Mouse (Mus musculus): ENCODE measurements around the gene Lypd5. TPM values are rescaled to one million over a fixed set of nuclear protein-coding genes. Genes with fewer than 3 reads are reported as not detected.
A peak's percentile ranks its signal among the peaks of the same experiment; 100 is the strongest.

The Lypd5 gene
- polyA plus RNA-seq, 1 experiment from 2014 or later, result 4.9 TPM

DNA sequence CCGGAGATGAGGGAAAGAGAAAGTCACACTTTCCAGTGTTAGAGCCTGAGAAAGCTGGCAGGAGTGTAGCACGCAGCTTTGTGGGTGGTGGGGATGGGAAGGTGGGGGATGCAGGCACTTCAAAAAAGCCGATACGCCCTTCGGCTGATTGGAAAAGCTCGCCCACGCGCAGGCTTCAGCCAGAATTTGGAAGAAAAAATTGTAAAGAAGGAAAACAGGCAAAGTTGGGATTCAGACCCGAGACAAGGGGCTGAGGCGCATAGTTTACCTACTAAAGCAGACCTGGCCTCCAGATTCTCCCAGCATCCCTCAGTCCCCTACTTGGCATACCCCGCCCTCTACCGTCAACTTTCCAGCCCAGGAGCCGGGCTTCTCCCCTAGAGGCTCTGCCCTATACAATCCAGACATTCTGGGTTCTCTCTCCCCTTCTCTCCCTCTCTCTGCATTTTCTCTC, 23.3 kb upstream of the Lypd5 start:
- Histone ChIP-seq H3K4me1 (ENCODE audit: control insufficient read depth, insufficient read depth, low read length) (0 out of 2 replicates have a peak, but pooled peaks cover 8% of the 10 kb centered on the region), H3K27me3 (replicated peaks; ENCODE audit: control insufficient read depth, insufficient read depth, low read length) (no peaks in the 10 kb centered on the region), H3K9me3 (ENCODE audit: control insufficient read depth, low read length) (peaks cover 12% of the 10 kb centered on the region), H3K4me3 (ENCODE audit: low read depth, low read length) (peak overlapping the region; percentile 31), H3K27ac (replicated peaks; ENCODE audit: low read depth, low read length) (peak overlapping the region; percentile 55), H3K9ac (ENCODE audit: low read depth, low read length) (peak overlapping the region; percentile 59), H3K4me2 (ENCODE audit: low read depth, low read length) (peak overlapping the region; percentile 61), H3K36me3 (ENCODE audit: control insufficient read depth, insufficient read depth, low read length) (no peaks in the 10 kb centered on the region)
- WGBS, result 5% methylated on average over 12 of the region's 13 CpGs
- peak; percentile 66 for DNase-seq (ENCODE audit: low spot score)
- peak; percentile 71; the same call in 1 of the 2 replicates for ATAC-seq (ENCODE audit: low read depth)

DNA sequence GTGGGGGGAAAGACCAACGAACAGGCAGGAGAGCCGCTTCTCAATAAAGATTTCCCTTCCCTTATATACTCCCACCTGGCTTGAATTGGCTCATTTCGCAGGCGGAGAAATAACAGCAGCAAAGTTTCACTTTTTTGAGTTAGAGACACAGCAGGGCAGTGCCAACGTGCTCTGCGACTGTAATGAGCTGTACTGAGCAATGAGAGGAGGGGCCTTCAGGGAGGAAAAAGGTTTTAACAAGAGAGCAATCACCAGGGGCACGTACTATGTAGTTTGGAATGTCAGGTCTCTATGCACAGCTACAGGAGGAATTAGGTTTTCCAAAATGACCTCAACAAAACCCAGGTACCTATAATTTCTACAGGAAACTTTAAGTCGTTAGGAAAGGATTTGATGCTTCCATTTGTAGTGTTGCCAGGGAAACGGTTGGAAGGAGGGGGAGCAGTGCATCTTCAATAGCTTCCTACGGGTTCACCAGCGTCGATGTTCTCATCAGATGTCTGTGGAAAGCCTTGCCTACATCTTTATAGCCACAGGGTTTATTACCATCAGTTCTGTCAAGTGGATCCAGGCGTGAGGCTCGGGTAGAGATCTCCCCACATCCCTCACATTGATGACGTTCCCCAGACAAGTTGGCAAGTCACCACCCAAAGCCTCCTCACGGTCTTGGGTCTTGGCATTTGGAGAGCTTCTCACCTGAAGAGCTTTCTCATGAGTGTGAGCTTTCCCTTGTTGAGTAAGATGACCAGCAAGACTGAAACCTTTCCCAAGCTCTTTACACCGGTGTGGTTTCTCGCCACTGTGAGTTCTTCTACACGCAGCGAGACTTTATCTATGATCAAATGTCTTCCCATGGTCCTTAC, 22.5 kb upstream of the Lypd5 start:
- Histone ChIP-seq H3K4me2 (ENCODE audit: low read depth, low read length) (peak overlapping the region; percentile 61), H3K4me1 (ENCODE audit: control insufficient read depth, insufficient read depth, low read length) (0 out of 2 replicates have a peak, but pooled peaks cover 8% of the 10 kb centered on the region), H3K36me3 (ENCODE audit: control insufficient read depth, insufficient read depth, low read length) (no peaks in the 10 kb centered on the region), H3K27ac (replicated peaks; ENCODE audit: low read depth, low read length) (peak overlapping the region; percentile 55; the same call in 1 of the 2 replicates), H3K4me3 (ENCODE audit: low read depth, low read length) (peak overlapping the region; percentile 31), H3K27me3 (replicated peaks; ENCODE audit: control insufficient read depth, insufficient read depth, low read length) (no peaks in the 10 kb centered on the region), H3K9me3 (ENCODE audit: control insufficient read depth, low read length) (peaks cover 12% of the 10 kb centered on the region), H3K9ac (ENCODE audit: low read depth, low read length) (peak overlapping the region; percentile 59)
- WGBS, result 45% methylated on average over 20 of the region's 20 CpGs
- DNase-seq (ENCODE audit: low spot score) (no peak), ATAC-seq (ENCODE audit: low read depth) (no peak)

DNA sequence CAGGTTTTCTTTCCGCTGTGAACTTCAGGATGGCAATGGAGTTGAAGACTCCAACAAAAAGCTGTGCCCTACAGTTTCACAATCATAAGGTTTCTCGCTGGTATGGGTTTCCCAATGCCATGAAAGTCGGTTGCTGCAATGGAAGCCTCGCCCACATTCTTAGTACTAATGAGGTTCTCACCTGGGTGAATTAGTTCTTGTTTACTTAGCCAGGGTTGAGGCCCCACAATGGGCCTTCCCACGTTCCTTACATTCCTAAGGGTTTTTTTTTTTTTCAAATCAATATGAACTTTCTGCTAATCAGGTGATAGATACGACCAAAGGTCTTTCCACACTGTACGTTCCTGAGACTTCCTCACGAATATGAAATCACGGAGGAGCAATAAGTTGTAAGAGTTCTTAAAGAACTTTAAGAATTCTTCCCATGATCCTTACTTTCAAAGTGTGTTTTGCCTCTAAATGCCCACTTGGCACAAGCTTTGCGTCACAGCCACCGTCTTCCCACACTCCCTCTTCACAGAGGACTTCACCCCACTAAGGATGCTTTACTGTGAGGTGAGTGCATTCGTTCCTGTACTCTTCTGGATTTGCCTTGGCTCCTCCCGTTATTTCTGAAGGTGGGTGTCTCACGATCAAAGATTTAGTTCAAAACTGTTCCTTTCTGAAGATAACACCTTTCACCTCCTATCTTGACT, 21.6 kb upstream of the Lypd5 start:
- no peak overlapping the region for H3K4me2 ChIP-seq (ENCODE audit: low read depth, low read length)
- no peak overlapping the region for H3K9ac ChIP-seq (ENCODE audit: low read depth, low read length)
- 86% methylated on average over 14 of the region's 14 CpGs for WGBS
- no peaks in the 10 kb centered on the region for H3K36me3 ChIP-seq (ENCODE audit: control insufficient read depth, insufficient read depth, low read length)
- DNase-seq (ENCODE audit: low spot score) (no peak), ATAC-seq (ENCODE audit: low read depth) (no peak)
- H3K4me3 ChIP-seq (ENCODE audit: low read depth, low read length), result no peak overlapping the region
- H3K27ac ChIP-seq (replicated peaks; ENCODE audit: low read depth, low read length), result no peak overlapping the region
- H3K9me3 ChIP-seq (ENCODE audit: control insufficient read depth, low read length), result peaks cover 12% of the 10 kb centered on the region
- H3K4me1 ChIP-seq (ENCODE audit: control insufficient read depth, insufficient read depth, low read length), result 0 out of 2 replicates have a peak, but pooled peaks cover 8% of the 10 kb centered on the region
- H3K27me3 ChIP-seq (replicated peaks; ENCODE audit: control insufficient read depth, insufficient read depth, low read length), result no peaks in the 10 kb centered on the region

DNA sequence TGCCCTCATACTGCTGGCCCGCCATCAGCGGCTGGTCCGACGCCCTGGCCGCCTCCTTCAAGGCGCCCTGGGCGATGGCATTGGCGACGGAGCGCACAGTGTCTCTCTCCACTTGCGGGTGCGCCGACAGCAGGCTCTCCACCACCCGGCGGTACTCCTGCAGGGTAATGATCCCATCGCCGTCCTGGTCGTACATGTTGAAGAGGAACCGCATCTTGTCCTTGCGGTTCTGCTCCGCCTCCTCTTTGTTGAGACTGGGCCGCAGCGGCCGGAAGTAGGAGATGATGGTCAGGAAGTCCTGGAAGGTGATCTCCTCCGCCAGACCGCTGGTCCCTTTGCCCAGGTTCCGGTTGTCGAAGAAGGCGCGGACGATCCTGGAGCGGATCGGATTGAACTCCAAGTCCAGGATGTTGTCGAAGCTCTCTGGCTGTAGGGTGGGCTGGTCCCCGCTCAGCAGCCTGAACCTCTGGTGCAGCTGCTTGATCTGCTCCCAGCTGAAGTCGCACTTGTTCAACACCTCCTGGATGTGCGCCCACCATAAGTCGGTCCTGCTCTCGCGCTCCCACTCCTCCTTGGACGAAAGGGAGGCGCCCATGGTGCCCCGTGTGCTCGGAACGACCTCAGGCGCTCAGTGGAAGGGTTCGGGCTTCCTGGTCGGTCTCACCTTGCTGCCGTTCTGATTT, 15.6 kb upstream of the Lypd5 start, which contains the start of gene Tescl:
TSS of gene Tescl (minus strand) at position 633 of the 683 bp plus-strand sequence.
- DNase-seq (ENCODE audit: low spot score) (no peak), ATAC-seq (ENCODE audit: low read depth) (no peak)
- Histone ChIP-seq H3K4me1 (ENCODE audit: control insufficient read depth, insufficient read depth, low read length) (no peaks in the 10 kb centered on the region), H3K9ac (ENCODE audit: low read depth, low read length) (no peak within 1 kb of the TSS), H3K27me3 (replicated peaks; ENCODE audit: control insufficient read depth, insufficient read depth, low read length) (peaks cover 20% of the 10 kb centered on the region), H3K9me3 (ENCODE audit: control insufficient read depth, low read length) (no peaks in the 10 kb centered on the region; the same call in 1 of the 2 replicates), H3K4me3 (ENCODE audit: low read depth, low read length) (peak within 1 kb of the TSS; percentile 11; the same call in 1 of the 2 replicates), H3K27ac (replicated peaks; ENCODE audit: low read depth, low read length) (no peak within 1 kb of the TSS), H3K36me3 (ENCODE audit: control insufficient read depth, insufficient read depth, low read length) (no peaks in the 10 kb centered on the region), H3K4me2 (ENCODE audit: low read depth, low read length) (peak within 1 kb of the TSS; percentile 2; the same call in 1 of the 2 replicates)
- 50% methylated on average over 42 of the region's 49 CpGs for WGBS

DNA sequence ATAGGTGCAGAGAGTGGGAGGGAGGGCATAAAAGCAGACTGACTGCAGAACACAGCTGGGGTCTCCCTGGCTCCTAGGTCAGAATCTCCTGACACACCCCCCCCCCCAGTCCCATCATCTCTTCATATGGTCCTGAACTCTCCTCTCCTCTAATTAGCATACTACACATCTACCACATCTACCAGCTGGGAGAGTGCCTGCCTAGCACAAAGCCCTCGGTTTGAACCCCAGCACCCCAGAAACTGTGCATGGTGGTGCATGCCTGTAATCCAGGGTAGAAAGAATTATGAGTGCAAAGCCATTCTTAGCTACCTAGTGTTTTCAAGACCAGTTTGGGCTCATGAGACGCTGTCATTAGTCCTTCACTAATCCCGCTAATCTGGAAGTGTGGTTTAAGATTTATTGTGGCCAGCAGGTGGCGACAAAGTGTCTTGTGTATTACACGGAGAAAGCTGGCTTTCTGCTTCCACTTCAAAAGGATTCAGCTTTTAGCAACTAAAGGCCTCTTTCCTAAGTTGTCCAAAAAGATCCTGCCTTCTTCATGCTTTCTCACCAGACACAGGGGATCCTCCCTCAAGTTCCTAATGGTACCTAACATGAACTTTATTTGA, 13.2 kb upstream of the Lypd5 start:
- peaks cover 20% of the 10 kb centered on the region for H3K27me3 ChIP-seq (replicated peaks; ENCODE audit: control insufficient read depth, insufficient read depth, low read length)
- H3K4me3 ChIP-seq (ENCODE audit: low read depth, low read length), result no peak overlapping the region
- H3K27ac ChIP-seq (replicated peaks; ENCODE audit: low read depth, low read length), result no peak overlapping the region
- H3K4me1 ChIP-seq (ENCODE audit: control insufficient read depth, insufficient read depth, low read length), result no peaks in the 10 kb centered on the region
- no peak overlapping the region for H3K9ac ChIP-seq (ENCODE audit: low read depth, low read length)
- H3K36me3 ChIP-seq (ENCODE audit: control insufficient read depth, insufficient read depth, low read length), result no peaks in the 10 kb centered on the region
- 12% methylated on average over 5 of the region's 5 CpGs for WGBS
- no peaks in the 10 kb centered on the region; the same call in 1 of the 2 replicates for H3K9me3 ChIP-seq (ENCODE audit: control insufficient read depth, low read length)
- peak; percentile 84 for DNase-seq (ENCODE audit: low spot score)
- no peak for ATAC-seq (ENCODE audit: low read depth)
- no peak overlapping the region for H3K4me2 ChIP-seq (ENCODE audit: low read depth, low read length)

DNA sequence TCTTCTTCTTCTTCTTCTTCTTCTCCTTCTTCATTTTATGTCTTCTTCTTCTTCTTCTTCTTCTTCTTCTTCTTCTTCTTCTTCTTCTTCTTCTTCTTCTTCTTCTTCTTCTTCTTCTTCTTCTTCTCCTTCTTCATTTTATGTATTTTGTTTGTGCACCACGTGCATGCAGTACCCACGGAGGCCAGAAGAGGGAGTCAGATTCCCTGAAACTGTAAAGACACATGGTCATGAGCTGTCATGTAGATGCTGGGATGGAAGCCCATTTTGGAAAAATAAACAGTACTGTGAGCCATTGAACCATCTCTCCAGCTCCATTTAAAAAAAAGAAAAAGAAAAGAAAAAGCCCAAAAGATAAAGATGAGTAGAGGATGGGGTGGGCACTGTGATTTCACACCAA, 10.8 kb upstream of the Lypd5 start:
- no peak for ATAC-seq (ENCODE audit: low read depth)
- no peak overlapping the region for H3K4me3 ChIP-seq (ENCODE audit: low read depth, low read length)
- 45% methylated on average over 2 of the region's 2 CpGs for WGBS
- H3K27ac ChIP-seq (replicated peaks; ENCODE audit: low read depth, low read length), result no peak overlapping the region
- H3K9me3 ChIP-seq (ENCODE audit: control insufficient read depth, low read length), result no peaks in the 10 kb centered on the region
- H3K27me3 ChIP-seq (replicated peaks; ENCODE audit: control insufficient read depth, insufficient read depth, low read length), result peaks cover 12% of the 10 kb centered on the region
- H3K9ac ChIP-seq (ENCODE audit: low read depth, low read length), result no peak overlapping the region
- H3K4me2 ChIP-seq (ENCODE audit: low read depth, low read length), result no peak overlapping the region
- H3K4me1 ChIP-seq (ENCODE audit: control insufficient read depth, insufficient read depth, low read length), result no peaks in the 10 kb centered on the region
- no peak for DNase-seq (ENCODE audit: low spot score)
- no peaks in the 10 kb centered on the region for H3K36me3 ChIP-seq (ENCODE audit: control insufficient read depth, insufficient read depth, low read length)

DNA sequence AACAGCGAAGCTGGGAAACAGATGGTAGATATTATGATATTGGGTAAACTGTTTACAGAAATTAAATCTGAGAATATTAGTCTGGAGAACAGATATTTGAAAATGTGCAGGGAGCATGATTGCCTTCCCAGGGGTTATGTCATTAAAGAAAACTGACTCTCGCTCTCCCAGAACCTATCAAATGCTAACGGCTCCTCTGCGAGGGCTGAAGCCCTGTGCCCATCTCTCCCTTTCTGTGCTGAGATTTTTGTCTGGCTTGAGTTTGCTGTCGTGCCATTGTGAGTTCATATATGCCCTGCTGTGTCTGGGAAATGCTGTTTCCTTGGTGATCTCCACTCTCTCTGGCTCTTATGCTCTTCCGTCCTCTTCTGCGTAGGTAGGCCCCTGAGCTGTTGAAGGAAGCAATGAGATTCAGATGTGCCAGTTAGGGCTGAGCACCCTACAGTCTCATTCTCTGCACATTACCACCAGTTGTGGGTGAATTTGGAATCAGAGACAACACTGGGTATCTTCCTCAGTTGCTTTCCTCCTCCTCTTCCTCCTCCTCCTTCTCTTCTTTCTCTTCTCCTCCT, 5.2 kb upstream of the Lypd5 start:
- WGBS, result 54% methylated on average over 7 of the region's 7 CpGs
- H3K27ac ChIP-seq (replicated peaks; ENCODE audit: low read depth, low read length), result no peak overlapping the region
- DNase-seq (ENCODE audit: low spot score), result no peak
- H3K4me3 ChIP-seq (ENCODE audit: low read depth, low read length), result no peak overlapping the region
- ATAC-seq (ENCODE audit: low read depth), result no peak
- no peaks in the 10 kb centered on the region for H3K4me1 ChIP-seq (ENCODE audit: control insufficient read depth, insufficient read depth, low read length)
- no peak overlapping the region for H3K4me2 ChIP-seq (ENCODE audit: low read depth, low read length)
- H3K27me3 ChIP-seq (replicated peaks; ENCODE audit: control insufficient read depth, insufficient read depth, low read length), result no peaks in the 10 kb centered on the region
- H3K9ac ChIP-seq (ENCODE audit: low read depth, low read length), result no peak overlapping the region
- no peaks in the 10 kb centered on the region for H3K9me3 ChIP-seq (ENCODE audit: control insufficient read depth, low read length)
- no peaks in the 10 kb centered on the region for H3K36me3 ChIP-seq (ENCODE audit: control insufficient read depth, insufficient read depth, low read length)

DNA sequence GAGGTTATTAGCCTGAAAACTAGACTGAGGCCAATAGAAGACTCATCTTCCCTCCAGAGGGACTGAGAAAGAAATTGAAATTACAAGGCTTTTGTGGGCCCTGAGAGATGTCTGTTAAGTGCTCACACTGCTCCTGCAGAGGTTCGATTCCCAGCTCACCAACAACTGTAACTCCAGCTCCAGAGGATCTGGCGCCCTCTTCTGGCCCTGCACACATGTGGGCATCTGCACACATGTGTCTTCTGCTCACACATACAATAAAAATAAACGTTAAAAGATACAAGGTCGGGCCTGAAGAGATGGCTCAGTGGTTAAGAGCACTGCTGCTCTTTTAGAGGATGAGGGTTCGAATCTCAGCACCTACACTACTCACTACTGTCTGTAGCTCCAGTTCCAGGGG, 2.6 kb upstream of the Lypd5 start:
- WGBS, result 59% methylated on average over 5 of the region's 5 CpGs
- DNase-seq (ENCODE audit: low spot score), result no peak

More for the DNA sequence above, 2.6 kb upstream of the Lypd5 start:
- no peaks in the 10 kb centered on the region for H3K9me3 ChIP-seq (ENCODE audit: control insufficient read depth, low read length)
- H3K27ac ChIP-seq (replicated peaks; ENCODE audit: low read depth, low read length), result no peak overlapping the region
- no peak overlapping the region for H3K9ac ChIP-seq (ENCODE audit: low read depth, low read length)
- H3K4me1 ChIP-seq (ENCODE audit: control insufficient read depth, insufficient read depth, low read length), result no peaks in the 10 kb centered on the region
- no peaks in the 10 kb centered on the region for H3K27me3 ChIP-seq (replicated peaks; ENCODE audit: control insufficient read depth, insufficient read depth, low read length)
- H3K36me3 ChIP-seq (ENCODE audit: control insufficient read depth, insufficient read depth, low read length), result no peaks in the 10 kb centered on the region
- no peak overlapping the region for H3K4me2 ChIP-seq (ENCODE audit: low read depth, low read length)
- no peak for ATAC-seq (ENCODE audit: low read depth)
- H3K4me3 ChIP-seq (ENCODE audit: low read depth, low read length), result no peak overlapping the region
